Mouse (Mus musculus) liver, embryonic 11.5 days (tissue): Measurements from ENCODE around the gene Ttc29. TPM values are rescaled to one million over a fixed set of nuclear protein-coding genes. Genes with fewer than 3 reads are reported as not detected.

ENCODE experiments used
- ATAC-seq: fragments of 200-750 bp; cut with Nextera tagmentation; replicated peaks from 2 replicates; pipeline ENCODE4 v1.8.0; 2017; ENCODE audit warnings: moderate number of reproducible peaks, mild to moderate bottlenecking, moderate TSS enrichment, moderate library complexity; ENCODE audit not compliant: low FRiP score
- DNase-seq: peaks from one replicate; pipeline ENCODE4 v3.0.0-alpha.2; 2017; ENCODE audit warnings: low spot score
- H3K27ac ChIP-seq: fragments of 300-500 bp; sonication (generic); 2 replicates; pipeline ENCODE4 v1.5.1; 2014; ENCODE audit warnings: mild to moderate bottlenecking, low read depth, low read length, control low read depth
- H3K27me3 ChIP-seq: fragments of 300-500 bp; sonication (generic); replicated peaks from 2 replicates; pipeline ENCODE4 v1.6.1; 2014; ENCODE audit warnings: low read length, mixed read lengths; ENCODE audit not compliant: control insufficient read depth, insufficient read depth
- H3K36me3 ChIP-seq: fragments of 300-500 bp; sonication (generic); 2 replicates; pipeline ENCODE4 v1.6.1; 2014; ENCODE audit warnings: mild to moderate bottlenecking, low read length, moderate library complexity, mixed read lengths; ENCODE audit not compliant: control insufficient read depth, insufficient read depth
- H3K4me1 ChIP-seq: fragments of 300-500 bp; sonication (generic); replicated peaks from 2 replicates; pipeline ENCODE4 v1.6.1; 2014; ENCODE audit warnings: low read length, mixed read lengths; ENCODE audit not compliant: control insufficient read depth, insufficient read depth
- H3K4me2 ChIP-seq: fragments of 300-500 bp; sonication (generic); 2 replicates; pipeline ENCODE4 v1.6.1; 2014; ENCODE audit warnings: mild to moderate bottlenecking, control low read depth, moderate library complexity
- H3K4me3 ChIP-seq: fragments of 300-500 bp; sonication (generic); 2 replicates; pipeline ENCODE4 v1.5.1; 2014; ENCODE audit warnings: low read depth, low read length, control low read depth
- H3K9ac ChIP-seq: fragments of 300-500 bp; sonication (generic); 2 replicates; pipeline ENCODE4 v1.6.1; 2014; ENCODE audit warnings: low read depth, low read length, control low read depth
- H3K9me3 ChIP-seq: fragments of 300-500 bp; sonication (generic); 2 replicates; pipeline ENCODE4 v1.6.1; 2016; ENCODE audit warnings: low read length, inconsistent platforms, mixed read lengths; ENCODE audit not compliant: control insufficient read depth
- WGBS: fragments of 180-500 bp; shearing (Covaris S2); extraction: QIAGEN DNeasy Blood & Tissue Kit; methylation state at CpG from one replicate; pipeline ENCODE4 v1.1.7; 2014; 5-methylcytosine and 5-hydroxymethylcytosine counted together
- polyA plus RNA-seq: library from polyadenylated mRNA; unstranded; fragments of >200 nt; fragmentation: Nextera tagmentation; extraction: Ambion mirVana; gene quantifications from 2 replicates; pipeline ENCODE4 v1.2.1, GENCODE M21; 2014

Ttc29 gene
- polyA plus RNA-seq, 1 experiment from 2014 or later = not detected

DNA sequence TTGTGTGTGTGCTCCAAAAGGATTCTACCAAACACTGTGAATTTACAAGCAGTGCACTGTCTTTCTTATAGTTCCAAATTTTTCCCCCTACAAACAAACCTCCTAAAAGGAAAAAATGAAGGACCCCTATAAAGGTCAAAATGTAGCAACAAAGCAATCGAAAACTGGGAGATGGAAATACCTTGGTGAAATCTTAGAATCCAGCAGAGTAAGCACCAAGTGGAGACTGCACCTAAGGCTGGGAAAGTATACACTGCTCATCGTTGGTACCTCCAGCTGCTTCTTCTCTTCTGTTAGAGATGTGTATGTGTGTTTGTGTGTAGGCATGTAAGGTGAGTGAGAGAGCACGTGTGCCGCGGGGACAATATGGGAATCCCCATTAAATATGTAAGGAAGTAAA lies 220.2 kb downstream of the Ttc29 start:
- H3K36me3 ChIP-seq = no peaks in the 10 kb centered on the region
- no peak overlapping the region for H3K9ac ChIP-seq
- H3K27me3 ChIP-seq = peaks cover 78% of the 10 kb centered on the region
- no peak for ATAC-seq
- H3K27ac ChIP-seq = no peak overlapping the region
- H3K4me1 ChIP-seq = no peaks in the 10 kb centered on the region; the same call in 1 of the 2 replicates
- no peaks in the 10 kb centered on the region for H3K9me3 ChIP-seq
- DNase-seq = no peak
- no peak overlapping the region for H3K4me2 ChIP-seq
- H3K4me3 ChIP-seq = no peak overlapping the region
- 26% methylated on average over 5 of the region's 5 CpGs for WGBS

DNA sequence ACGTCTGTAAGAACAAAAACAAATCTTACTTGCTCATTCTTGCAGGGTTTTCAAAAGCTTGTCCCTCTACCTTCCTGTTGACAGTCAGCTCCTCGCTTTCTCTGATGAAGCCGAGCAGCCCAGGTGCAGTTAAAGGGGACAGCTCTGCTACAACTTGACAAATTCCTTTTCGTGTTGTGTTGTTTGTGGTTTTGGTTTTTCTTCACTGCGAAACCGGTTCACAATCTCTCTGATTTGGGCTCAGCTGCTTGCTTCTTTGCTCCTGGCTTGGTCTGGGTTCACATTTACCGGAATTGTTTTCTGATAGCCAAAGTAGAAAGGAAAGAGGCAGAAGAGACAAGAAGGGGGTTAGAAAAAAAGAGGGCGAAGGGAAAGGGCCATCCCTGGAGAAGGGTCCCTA lies 221.2 kb downstream of the Ttc29 start:
- Histone ChIP-seq H3K36me3 (no peaks in the 10 kb centered on the region), H3K4me3 (no peak overlapping the region), H3K4me2 (no peak overlapping the region), H3K9me3 (no peaks in the 10 kb centered on the region), H3K27ac (no peak overlapping the region), H3K27me3 (peaks cover 84% of the 10 kb centered on the region), H3K4me1 (no peaks in the 10 kb centered on the region; the same call in 1 of the 2 replicates), H3K9ac (no peak overlapping the region)
- 11% methylated on average over 8 of the region's 8 CpGs for WGBS
- DNase-seq (no peak), ATAC-seq (no peak)

DNA sequence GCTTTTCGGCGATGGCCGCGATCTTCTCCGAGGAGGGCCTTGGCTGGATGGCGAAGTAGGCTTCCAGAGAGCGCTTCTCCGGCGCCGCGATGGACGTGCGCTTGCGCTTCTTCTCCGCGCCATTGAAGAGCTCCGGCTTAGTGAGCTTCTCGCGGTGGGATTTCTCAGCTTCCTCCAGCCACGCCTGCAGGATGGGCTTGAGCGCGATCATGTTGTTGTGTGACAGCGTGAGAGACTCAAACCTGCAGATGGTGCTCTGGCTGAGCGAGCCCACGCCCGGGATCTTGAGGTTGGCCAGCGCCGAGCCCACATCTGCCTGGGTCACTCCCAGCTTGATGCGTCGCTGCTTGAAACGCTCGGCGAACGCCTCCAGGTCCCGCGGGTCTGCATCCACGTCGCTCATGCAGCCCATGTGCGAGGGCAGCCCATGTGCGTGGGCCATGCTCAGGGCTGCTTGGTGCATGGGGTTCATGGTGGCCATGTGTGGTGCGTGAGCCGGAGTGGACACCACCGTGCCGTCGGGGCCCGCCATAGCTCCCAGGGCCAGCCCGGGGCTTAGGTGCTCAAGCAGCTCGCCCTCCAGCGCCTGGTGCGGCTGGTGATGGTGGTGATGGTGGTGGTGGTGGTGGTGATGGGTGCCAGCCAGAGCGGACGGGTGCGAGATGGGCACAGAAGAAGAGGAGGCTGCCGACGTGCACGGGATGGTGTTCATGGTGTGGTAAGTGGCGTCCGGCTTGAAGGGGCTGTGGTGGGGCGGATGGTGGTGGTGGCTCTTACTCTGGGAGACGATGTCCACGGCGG lies 221.9 kb downstream of the Ttc29 start:
- H3K4me1 ChIP-seq = no peaks in the 10 kb centered on the region; the same call in 1 of the 2 replicates
- H3K9ac ChIP-seq = no peak overlapping the region
- 4% methylated on average over 62 of the region's 62 CpGs for WGBS
- no peaks in the 10 kb centered on the region for H3K36me3 ChIP-seq
- no peak overlapping the region for H3K27ac ChIP-seq
- DNase-seq (no peak), ATAC-seq (no peak)
- H3K9me3 ChIP-seq = no peaks in the 10 kb centered on the region
- H3K4me2 ChIP-seq = no peak overlapping the region
- H3K27me3 ChIP-seq = peaks cover 81% of the 10 kb centered on the region
- no peak overlapping the region for H3K4me3 ChIP-seq

DNA sequence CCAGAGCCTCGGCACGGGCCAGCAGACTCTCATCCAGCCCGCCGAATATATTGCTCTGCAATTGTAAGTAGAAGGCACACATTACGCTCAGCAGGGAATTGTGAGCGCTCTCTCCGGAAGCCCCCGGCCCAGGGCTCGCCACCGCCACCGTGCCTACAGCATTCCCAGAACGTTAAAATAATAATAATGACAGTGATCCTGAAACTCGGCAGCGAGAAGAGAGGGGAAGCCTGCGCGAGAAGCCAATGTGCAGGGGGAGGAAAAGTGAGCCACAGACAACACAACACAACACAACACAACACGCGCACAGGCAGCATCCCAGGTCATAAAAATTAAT lies 222.5 kb downstream of the Ttc29 start:
- no peak overlapping the region for H3K4me3 ChIP-seq
- 3% methylated on average over 18 of the region's 18 CpGs for WGBS
- no peak for DNase-seq

GRCm38 (mm10) chr8:78436071-78436651 lies 223.1 kb downstream of the Ttc29 start, which contains the start of gene Pou4f2:
Pou4f2 (minus strand) TSS chr8:78436645.
- Histone ChIP-seq H3K36me3 (no peaks in the 10 kb centered on the region), H3K4me1 (no peaks in the 10 kb centered on the region; the same call in 1 of the 2 replicates), H3K9me3 (no peaks in the 10 kb centered on the region), H3K27me3 (peaks cover 86% of the 10 kb centered on the region), H3K4me3 (peak within 1 kb of the TSS; percentile 39), H3K27ac (no peak within 1 kb of the TSS), H3K4me2 (peak within 1 kb of the TSS; percentile 59), H3K9ac (no peak within 1 kb of the TSS)
- no peak; the same call in 1 of the 2 replicates for ATAC-seq
- WGBS = 1% methylated on average over 41 of the region's 54 CpGs
- DNase-seq = peak; percentile 49

More for the DNA sequence above, 222.5 kb downstream of the Ttc29 start:
- no peak for ATAC-seq
- Histone ChIP-seq H3K9ac (no peak overlapping the region), H3K9me3 (no peaks in the 10 kb centered on the region), H3K4me2 (no peak overlapping the region), H3K36me3 (no peaks in the 10 kb centered on the region), H3K4me1 (no peaks in the 10 kb centered on the region; the same call in 1 of the 2 replicates), H3K27ac (no peak overlapping the region), H3K27me3 (peaks cover 85% of the 10 kb centered on the region)

DNA sequence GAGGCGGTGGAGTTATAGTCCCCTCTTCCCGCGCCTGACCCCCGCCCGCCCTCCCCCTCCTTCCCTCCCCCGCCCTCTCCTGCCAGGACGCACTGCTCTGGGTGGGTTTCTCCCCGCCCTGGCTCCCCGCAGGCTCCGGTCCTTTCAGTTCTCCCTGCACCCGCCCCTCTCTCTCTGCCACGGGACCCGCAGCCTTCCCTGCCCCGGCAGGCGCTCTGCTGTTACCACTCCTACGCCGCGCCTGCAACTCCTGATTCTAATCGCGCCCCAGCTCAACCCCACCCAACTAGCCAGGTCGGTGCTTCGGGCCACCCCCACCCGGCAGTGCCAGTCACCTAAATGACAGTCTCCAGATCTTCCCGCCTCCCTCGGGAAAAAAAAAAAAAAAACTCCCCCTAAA lies 223.6 kb downstream of the Ttc29 start:
- no peaks in the 10 kb centered on the region; the same call in 1 of the 2 replicates for H3K4me1 ChIP-seq
- H3K4me3 ChIP-seq = peak overlapping the region; percentile 39; the same call in 1 of the 2 replicates
- no peaks in the 10 kb centered on the region for H3K9me3 ChIP-seq
- H3K9ac ChIP-seq = no peak overlapping the region
- H3K36me3 ChIP-seq = no peaks in the 10 kb centered on the region
- no peak overlapping the region for H3K27ac ChIP-seq
- ATAC-seq = no peak; the same call in 1 of the 2 replicates
- H3K27me3 ChIP-seq = peaks cover 87% of the 10 kb centered on the region
- 1% methylated on average over 15 of the region's 25 CpGs for WGBS
- no peak for DNase-seq
- peak overlapping the region; percentile 59 for H3K4me2 ChIP-seq

- H3K9me3 ChIP-seq = no peaks in the 10 kb centered on the region
- no peaks in the 10 kb centered on the region for H3K36me3 ChIP-seq
- ATAC-seq (no peak), DNase-seq (no peak)
- no peak overlapping the region for H3K4me3 ChIP-seq
- H3K27me3 ChIP-seq = peaks cover 87% of the 10 kb centered on the region
- no peak overlapping the region for H3K4me2 ChIP-seq
- H3K4me1 ChIP-seq = no peaks in the 10 kb centered on the region; the same call in 1 of the 2 replicates
- 6% methylated on average over 32 of the region's 32 CpGs for WGBS
- no peak overlapping the region for H3K27ac ChIP-seq
- H3K9ac ChIP-seq = no peak overlapping the region
Measured at GRCm38 (mm10) chr8:78437140-78438045, 224.3 kb downstream of the Ttc29 start.

DNA sequence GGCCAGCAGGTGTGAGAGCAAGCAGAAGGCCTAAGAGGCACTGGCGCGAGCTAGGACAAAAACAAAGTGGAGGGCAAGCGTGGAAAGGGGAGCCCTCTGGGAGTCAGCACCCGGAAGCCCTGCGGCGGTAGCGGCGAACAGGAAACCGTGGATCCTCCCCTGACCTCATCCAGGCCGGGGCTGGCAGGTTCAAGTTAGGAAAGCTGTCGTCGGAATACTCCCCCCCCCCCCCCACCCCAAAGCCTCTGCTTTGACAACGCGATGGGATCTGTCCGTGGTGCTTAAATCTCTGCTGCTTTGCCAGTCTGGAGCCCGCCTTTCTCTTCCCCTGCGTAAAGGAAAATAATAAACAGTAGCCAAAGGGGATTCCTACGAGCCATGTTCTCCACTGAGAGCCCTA lies 225.0 kb downstream of the Ttc29 start:
- ATAC-seq = no peak
- DNase-seq = no peak

More for the DNA sequence above, 225.0 kb downstream of the Ttc29 start:
- Histone ChIP-seq H3K4me2 (peak overlapping the region; percentile 12; the same call in 1 of the 2 replicates), H3K27ac (no peak overlapping the region), H3K9ac (no peak overlapping the region), H3K4me3 (no peak overlapping the region), H3K27me3 (peaks cover 83% of the 10 kb centered on the region), H3K9me3 (no peaks in the 10 kb centered on the region), H3K36me3 (no peaks in the 10 kb centered on the region), H3K4me1 (no peaks in the 10 kb centered on the region; the same call in 1 of the 2 replicates)
- WGBS = under 1% methylated on average over 18 of the region's 18 CpGs
